Mouse (Mus musculus): Measurements from ENCODE around the gene Atxn1l. TPM values are rescaled to one million over a fixed set of nuclear protein-coding genes. Genes with fewer than 3 reads are reported as not detected.

Atxn1l gene
- total RNA-seq, 2 experiments from 2014 or later: 33.6 to 34.4 TPM

Other genes with a start within 250 kb of the Atxn1l start
- not detected for gene Pmfbp1, start 243.7 kb downstream of the Atxn1l start, total RNA-seq (2021)
- gene Dhx38, start 171.9 kb downstream of the Atxn1l start, total RNA-seq (2021): 10 to 100 TPM; 18.7 to 19.9 TPM
- gene Txnl4b, start 171.8 kb downstream of the Atxn1l start, total RNA-seq (2021): 1 to 10 TPM; 5.6 to 6.7 TPM
- 1 to 10 TPM in 1 of 2 experiments, under 1 TPM in 1; 0.99 to 1.2 TPM for gene Hp, start 158.6 kb downstream of the Atxn1l start, total RNA-seq (2021)
- 10 to 100 TPM; 19.6 to 23.1 TPM for gene Dhodh, start 129.1 kb downstream of the Atxn1l start, total RNA-seq (2021)
- not detected for gene Pkd1l3, start 123.2 kb downstream of the Atxn1l start, total RNA-seq (2021)
- 10 to 100 TPM; 60.4 to 64.6 TPM for gene Ist1, start 44.5 kb downstream of the Atxn1l start, total RNA-seq (2021)
- 10 to 100 TPM; 23.3 to 24.3 TPM for gene Zfp821, start 32.2 kb downstream of the Atxn1l start, total RNA-seq (2021)
- 10 to 100 TPM; 51.8 to 55.9 TPM for gene Ap1g1, start 40.8 kb upstream of the Atxn1l start, total RNA-seq (2021)
- gene Phlpp2, start 130.8 kb upstream of the Atxn1l start, total RNA-seq (2021): 1 to 10 TPM; 6.0 to 6.5 TPM
- gene Marveld3, start 224.5 kb upstream of the Atxn1l start, total RNA-seq (2021): under 1 TPM; 0.36 to 0.63 TPM

Data from heart, postnatal 4 days (tissue).